Mouse (Mus musculus) embryonic facial prominence, embryonic 14.5 days (tissue): ENCODE data around the gene 4930430F08Rik. TPM values are rescaled to one million over a fixed set of nuclear protein-coding genes. Genes with fewer than 3 reads are reported as not detected.

Experiments used
- ATAC-seq: fragments of 200-750 bp; cut with Nextera tagmentation; 2 replicates; pipeline ENCODE4 v1.8.0; 2017; ENCODE audit warnings: low read depth, moderate number of reproducible peaks, moderate TSS enrichment
- DNase-seq: peaks from one replicate; pipeline ENCODE4 v3.0.0-alpha.2; 2015; ENCODE audit warnings: low spot score
- H3K27ac ChIP-seq: fragments of 300-500 bp; sonication (generic); replicated peaks from 2 replicates; pipeline ENCODE4 v1.5.1; 2014; ENCODE audit warnings: low read depth, mild to moderate bottlenecking, low read length, moderate library complexity
- H3K27me3 ChIP-seq: fragments of 300-500 bp; sonication (generic); replicated peaks from 2 replicates; pipeline ENCODE4 v1.6.1; 2014; ENCODE audit warnings: low read length; ENCODE audit not compliant: control insufficient read depth, insufficient read depth
- H3K36me3 ChIP-seq: fragments of 300-500 bp; sonication (generic); 2 replicates; pipeline ENCODE4 v1.6.1; 2014; ENCODE audit warnings: low read length, mixed read lengths; ENCODE audit not compliant: control insufficient read depth, insufficient read depth
- H3K4me1 ChIP-seq: fragments of 300-500 bp; sonication (generic); 2 replicates; pipeline ENCODE4 v1.6.1; 2014; ENCODE audit warnings: antibody characterized with exemption, low read length; ENCODE audit not compliant: control insufficient read depth, insufficient read depth
- H3K4me2 ChIP-seq: fragments of 300-500 bp; sonication (generic); 2 replicates; pipeline ENCODE4 v1.6.1; 2014; ENCODE audit warnings: low read depth, mild to moderate bottlenecking, low read length, moderate library complexity, mixed read lengths
- H3K4me3 ChIP-seq: fragments of 300-500 bp; sonication (generic); 2 replicates; pipeline ENCODE4 v1.5.1; 2014; ENCODE audit warnings: low read depth, mild to moderate bottlenecking, low read length
- H3K9ac ChIP-seq: fragments of 300-500 bp; sonication (generic); 2 replicates; pipeline ENCODE4 v1.6.1; 2014; ENCODE audit warnings: low read depth, mild to moderate bottlenecking, low read length, moderate library complexity, mixed read lengths
- H3K9me3 ChIP-seq: fragments of 300-500 bp; sonication (generic); 2 replicates; pipeline ENCODE4 v1.6.1; 2016; ENCODE audit warnings: low read length; ENCODE audit not compliant: control insufficient read depth
- WGBS: fragments of 180-500 bp; shearing (Covaris S2); extraction: QIAGEN DNeasy Blood & Tissue Kit; methylation state at CpG from one replicate; pipeline ENCODE4 v1.1.7; 2014; 5-methylcytosine and 5-hydroxymethylcytosine counted together
- polyA plus RNA-seq: library from polyadenylated mRNA; unstranded; fragments of >200 nt; fragmentation: Nextera tagmentation; extraction: Ambion mirVana; gene quantifications from 2 replicates; pipeline ENCODE4 v1.2.1, GENCODE M21; 2014

Gene 4930430F08Rik
- polyA plus RNA-seq, 1 experiment from 2014 or later, result 10.9 TPM

DNA sequence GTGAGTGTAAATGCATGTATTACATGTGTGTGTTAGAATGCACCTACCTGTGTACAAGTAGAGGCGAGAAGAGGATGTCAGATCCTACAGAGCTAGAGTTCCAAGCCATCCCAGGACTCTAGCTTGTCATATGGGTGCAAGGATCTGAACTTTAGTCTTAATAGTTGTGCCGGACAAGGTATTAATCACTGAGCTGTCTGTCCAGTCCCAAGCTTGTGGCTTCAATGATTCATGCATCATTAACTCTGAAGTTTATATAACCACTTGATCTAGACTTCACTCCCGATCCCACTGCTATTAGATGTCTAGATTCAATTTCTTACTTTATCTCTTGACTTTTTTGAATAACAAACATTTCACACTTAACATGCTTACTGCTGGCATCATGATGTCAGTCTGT lies 8.1 kb upstream of the 4930430F08Rik start:
- Histone ChIP-seq H3K4me2 (no peak overlapping the region), H3K27ac (no peak overlapping the region), H3K27me3 (no peaks in the 10 kb centered on the region), H3K36me3 (no peaks in the 10 kb centered on the region), H3K9ac (no peak overlapping the region), H3K4me1 (no peaks in the 10 kb centered on the region), H3K9me3 (no peaks in the 10 kb centered on the region), H3K4me3 (no peak overlapping the region)
- ATAC-seq, result no peak
- WGBS, result 76% methylated on average over 3 of the region's 3 CpGs
- no peak for DNase-seq

DNA sequence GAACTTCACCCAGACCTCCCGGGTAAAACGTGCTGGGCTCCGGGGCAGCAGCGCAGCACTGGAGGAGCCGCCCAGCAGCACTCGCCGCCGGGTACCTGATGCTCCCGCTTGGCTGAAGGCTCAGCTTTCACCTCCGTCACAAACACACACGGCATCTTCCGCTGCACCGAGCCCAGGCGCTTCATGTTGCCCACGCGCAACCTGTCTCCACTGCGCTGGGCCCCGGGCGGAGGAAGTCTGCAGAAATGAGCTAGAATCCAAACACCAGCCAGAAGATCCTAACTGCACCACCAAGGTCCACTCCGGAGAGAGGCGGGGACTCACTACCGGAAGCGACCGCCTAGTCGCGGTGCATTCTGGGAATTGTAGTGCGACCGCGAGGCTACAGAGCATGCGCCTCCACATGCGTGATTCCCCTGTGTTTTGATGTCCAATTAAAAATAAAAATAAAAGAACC lies 1.3 kb downstream of the 4930430F08Rik start:
- Histone ChIP-seq H3K36me3 (no peaks in the 10 kb centered on the region), H3K9me3 (no peaks in the 10 kb centered on the region), H3K4me3 (peak overlapping the region; percentile 61), H3K27ac (peak overlapping the region; percentile 39), H3K27me3 (no peaks in the 10 kb centered on the region), H3K4me2 (peak overlapping the region; percentile 77), H3K4me1 (peaks cover 6% of the 10 kb centered on the region; the same call in 1 of the 2 replicates), H3K9ac (peak overlapping the region; percentile 69)
- DNase-seq (peak; percentile 96), ATAC-seq (peak; percentile 99)
- WGBS, result under 1% methylated on average over 29 of the region's 31 CpGs

DNA sequence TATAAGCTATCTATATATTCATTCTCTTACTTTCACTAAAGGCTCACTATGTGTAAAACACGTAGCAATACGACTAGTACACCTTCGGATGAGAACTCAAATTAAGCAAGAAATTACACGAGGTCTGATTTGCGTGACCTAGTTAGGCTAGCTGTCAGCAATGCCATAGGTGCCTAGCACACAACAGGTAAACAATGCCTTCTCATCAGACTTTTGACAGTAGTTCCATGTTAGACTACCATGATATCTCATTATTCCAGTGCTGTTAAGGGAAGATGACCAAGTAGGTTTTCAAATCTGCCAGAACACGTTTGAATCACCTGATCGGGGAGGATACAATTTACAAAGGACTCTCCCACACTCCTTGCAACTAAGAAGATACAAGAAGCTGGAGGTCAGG lies 1.7 kb downstream of the 4930430F08Rik start:
- no peak for ATAC-seq

DNA sequence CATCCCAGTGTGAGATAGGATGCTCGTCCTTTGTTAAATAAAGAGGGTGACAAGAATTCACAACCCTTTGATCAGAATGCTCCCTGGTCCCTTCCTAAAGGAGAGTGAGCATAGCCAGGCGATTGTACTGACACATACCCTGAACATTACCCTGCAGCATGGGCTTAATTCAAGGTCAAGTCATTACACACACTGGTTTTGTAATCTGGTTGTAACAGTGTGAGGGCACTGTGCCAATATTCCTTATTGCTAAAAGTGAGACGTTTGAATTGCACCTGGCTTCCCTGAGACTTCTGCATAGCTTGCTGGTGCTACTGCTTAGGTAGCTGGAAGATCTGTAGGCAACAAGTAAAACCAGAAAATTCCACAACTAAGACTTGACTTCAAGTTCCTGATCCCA lies 6.0 kb downstream of the 4930430F08Rik start:
- WGBS, result 85% methylated on average over 3 of the region's 3 CpGs
- ATAC-seq, result no peak
- Histone ChIP-seq H3K4me1 (peaks cover 6% of the 10 kb centered on the region; the same call in 1 of the 2 replicates), H3K9ac (no peak overlapping the region), H3K36me3 (no peaks in the 10 kb centered on the region), H3K27me3 (no peaks in the 10 kb centered on the region), H3K4me2 (no peak overlapping the region), H3K4me3 (no peak overlapping the region), H3K27ac (no peak overlapping the region), H3K9me3 (no peaks in the 10 kb centered on the region)
- peak; percentile 1 for DNase-seq

More for the DNA sequence above, 1.7 kb downstream of the 4930430F08Rik start:
- Histone ChIP-seq H3K4me2 (peak overlapping the region; percentile 77), H3K27ac (peak overlapping the region; percentile 39; the same call in 1 of the 2 replicates), H3K27me3 (no peaks in the 10 kb centered on the region), H3K4me3 (peak overlapping the region; percentile 61), H3K4me1 (peaks cover 6% of the 10 kb centered on the region; the same call in 1 of the 2 replicates), H3K9me3 (no peaks in the 10 kb centered on the region), H3K36me3 (no peaks in the 10 kb centered on the region), H3K9ac (peak overlapping the region; percentile 69)
- 39% methylated on average over 7 of the region's 7 CpGs for WGBS
- DNase-seq, result no peak

DNA sequence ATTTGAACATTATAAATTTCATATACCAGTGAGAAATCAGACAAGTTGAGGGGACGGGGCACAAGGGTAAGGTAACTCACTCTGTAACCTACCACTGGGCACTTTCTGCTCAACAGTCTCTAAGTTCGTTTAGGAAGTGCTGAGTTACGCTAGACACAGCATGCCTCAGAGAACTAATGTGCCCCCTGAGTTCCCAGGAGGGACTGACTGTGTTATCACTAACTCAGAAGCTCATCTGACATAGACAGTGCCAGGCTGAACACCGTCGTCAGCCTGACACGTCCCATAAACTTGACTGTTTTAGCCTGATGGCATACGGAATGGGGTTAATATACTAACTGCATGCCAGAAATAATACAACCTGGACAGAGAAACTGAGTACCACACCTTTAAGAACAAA lies 14.9 kb downstream of the 4930430F08Rik start:
- 89% methylated on average over 7 of the region's 7 CpGs for WGBS
- H3K9me3 ChIP-seq, result no peaks in the 10 kb centered on the region
- no peaks in the 10 kb centered on the region for H3K4me1 ChIP-seq
- peaks cover 28% of the 10 kb centered on the region for H3K36me3 ChIP-seq
- no peak overlapping the region for H3K9ac ChIP-seq
- no peak for DNase-seq
- H3K4me3 ChIP-seq, result no peak overlapping the region
- no peak overlapping the region for H3K4me2 ChIP-seq
- ATAC-seq, result no peak
- H3K27me3 ChIP-seq, result no peaks in the 10 kb centered on the region
- no peak overlapping the region for H3K27ac ChIP-seq

GRCm38 (mm10) chr10:100574505-100575149 lies 15.6 kb downstream of the 4930430F08Rik start:
- H3K27ac ChIP-seq, result no peak overlapping the region
- no peak overlapping the region for H3K4me2 ChIP-seq
- no peak overlapping the region for H3K9ac ChIP-seq
- no peaks in the 10 kb centered on the region for H3K4me1 ChIP-seq
- H3K36me3 ChIP-seq, result peaks cover 28% of the 10 kb centered on the region
- H3K9me3 ChIP-seq, result no peaks in the 10 kb centered on the region
- no peak for DNase-seq
- H3K4me3 ChIP-seq, result no peak overlapping the region
- no peak for ATAC-seq
- WGBS, result 91% methylated on average over 7 of the region's 7 CpGs
- no peaks in the 10 kb centered on the region for H3K27me3 ChIP-seq

GRCm38 (mm10) chr10:100571707-100572106 lies 18.5 kb downstream of the 4930430F08Rik start:
- no peak overlapping the region for H3K27ac ChIP-seq
- H3K9me3 ChIP-seq, result no peaks in the 10 kb centered on the region
- H3K36me3 ChIP-seq, result peaks cover 28% of the 10 kb centered on the region
- no peak for DNase-seq
- ATAC-seq, result no peak
- H3K27me3 ChIP-seq, result no peaks in the 10 kb centered on the region
- no peak overlapping the region for H3K4me2 ChIP-seq
- H3K9ac ChIP-seq, result no peak overlapping the region
- H3K4me3 ChIP-seq, result no peak overlapping the region
- 88% methylated on average over 3 of the region's 3 CpGs for WGBS
- H3K4me1 ChIP-seq, result no peaks in the 10 kb centered on the region

DNA sequence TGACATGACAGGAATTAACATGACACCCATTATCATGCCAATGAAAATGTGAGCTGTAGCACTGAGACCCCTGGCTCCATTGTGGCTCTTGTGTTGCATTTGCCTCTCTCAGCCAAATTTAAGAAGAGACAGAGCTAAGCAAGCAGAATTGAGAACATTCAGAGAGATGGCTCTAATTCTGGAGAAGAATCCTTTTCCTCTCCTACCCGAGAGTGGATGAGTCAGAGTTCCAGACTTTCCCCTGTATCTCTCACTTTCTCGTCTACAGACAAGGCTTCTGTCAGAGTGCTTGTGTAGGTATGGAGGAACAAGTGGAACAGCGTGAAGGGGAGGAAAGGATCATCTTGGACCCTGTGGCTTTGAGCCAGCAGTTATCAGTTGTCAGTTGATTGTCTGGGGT lies 26.1 kb downstream of the 4930430F08Rik start:
- no peak overlapping the region for H3K4me2 ChIP-seq
- no peak overlapping the region for H3K4me3 ChIP-seq
- peaks cover 27% of the 10 kb centered on the region for H3K36me3 ChIP-seq
- no peak for ATAC-seq
- no peaks in the 10 kb centered on the region for H3K27me3 ChIP-seq
- 85% methylated on average over 3 of the region's 3 CpGs for WGBS
- H3K27ac ChIP-seq, result no peak overlapping the region
- DNase-seq, result no peak
- no peaks in the 10 kb centered on the region for H3K4me1 ChIP-seq
- no peak overlapping the region for H3K9ac ChIP-seq
- no peaks in the 10 kb centered on the region for H3K9me3 ChIP-seq
